Mouse (Mus musculus): Measurements from ENCODE around the gene Kif6. TPM values are rescaled to one million over a fixed set of nuclear protein-coding genes. Genes with fewer than 3 reads are reported as not detected.

Kif6 gene
- polyA plus RNA-seq, 1 experiment, result not detected

- no peaks in the 10 kb centered on the region for H3K4me1 ChIP-seq (ENCODE audit: control insufficient read depth, insufficient read depth, low read length)
- H3K27ac ChIP-seq (ENCODE audit: control insufficient read depth, insufficient read depth, low read depth, low read length, poor library complexity), result no peak overlapping the region
- 86% methylated on average over 8 of the region's 8 CpGs for WGBS
- H3K4me3 ChIP-seq (replicated peaks; ENCODE audit: control insufficient read depth, low read depth, low read length), result no peak overlapping the region
- TF ChIP-seq POLR2A (IDR thresholded peaks at IDR 0.05; ENCODE audit: borderline replicate concordance, control insufficient read depth, low read depth, low read length) (no peak), CTCF (IDR thresholded peaks at IDR 0.05; ENCODE audit: control insufficient read depth, insufficient read depth, low read length) (no peak)
Observed at GRCm38 (mm10) chr17:49732706-49733105, 117.8 kb downstream of the Kif6 start.

- no peak overlapping the region for H3K27ac ChIP-seq (ENCODE audit: control insufficient read depth, insufficient read depth, low read depth, low read length, poor library complexity)
- 75% methylated on average over 6 of the region's 6 CpGs for WGBS
- TF ChIP-seq POLR2A (IDR thresholded peaks at IDR 0.05; ENCODE audit: borderline replicate concordance, control insufficient read depth, low read depth, low read length) (no peak), CTCF (IDR thresholded peaks at IDR 0.05; ENCODE audit: control insufficient read depth, insufficient read depth, low read length) (no peak)
- H3K4me1 ChIP-seq (ENCODE audit: control insufficient read depth, insufficient read depth, low read length), result no peaks in the 10 kb centered on the region
- H3K4me3 ChIP-seq (replicated peaks; ENCODE audit: control insufficient read depth, low read depth, low read length), result no peak overlapping the region
Observed at GRCm38 (mm10) chr17:49734079-49734478, 119.1 kb downstream of the Kif6 start.

- WGBS, result 82% methylated on average over 2 of the region's 2 CpGs
- no peak overlapping the region for H3K27ac ChIP-seq (ENCODE audit: control insufficient read depth, insufficient read depth, low read depth, low read length, poor library complexity)
- no peak for TF ChIP-seq CTCF (IDR thresholded peaks at IDR 0.05; ENCODE audit: control insufficient read depth, insufficient read depth, low read length)
- no peak for TF ChIP-seq POLR2A (IDR thresholded peaks at IDR 0.05; ENCODE audit: borderline replicate concordance, control insufficient read depth, low read depth, low read length)
- H3K4me3 ChIP-seq (replicated peaks; ENCODE audit: control insufficient read depth, low read depth, low read length), result no peak overlapping the region
- no peaks in the 10 kb centered on the region for H3K4me1 ChIP-seq (ENCODE audit: control insufficient read depth, insufficient read depth, low read length)
Observed at GRCm38 (mm10) chr17:49734776-49735175, 119.8 kb downstream of the Kif6 start.

GRCm38 (mm10) chr17:49736364-49736763 lies 121.4 kb downstream of the Kif6 start:
- TF ChIP-seq CTCF (IDR thresholded peaks at IDR 0.05; ENCODE audit: control insufficient read depth, insufficient read depth, low read length), result peak; percentile 16; the same call in 1 of the 2 replicates
- no peak for TF ChIP-seq POLR2A (IDR thresholded peaks at IDR 0.05; ENCODE audit: borderline replicate concordance, control insufficient read depth, low read depth, low read length)
- WGBS, result 72% methylated on average over 3 of the region's 3 CpGs

DNA sequence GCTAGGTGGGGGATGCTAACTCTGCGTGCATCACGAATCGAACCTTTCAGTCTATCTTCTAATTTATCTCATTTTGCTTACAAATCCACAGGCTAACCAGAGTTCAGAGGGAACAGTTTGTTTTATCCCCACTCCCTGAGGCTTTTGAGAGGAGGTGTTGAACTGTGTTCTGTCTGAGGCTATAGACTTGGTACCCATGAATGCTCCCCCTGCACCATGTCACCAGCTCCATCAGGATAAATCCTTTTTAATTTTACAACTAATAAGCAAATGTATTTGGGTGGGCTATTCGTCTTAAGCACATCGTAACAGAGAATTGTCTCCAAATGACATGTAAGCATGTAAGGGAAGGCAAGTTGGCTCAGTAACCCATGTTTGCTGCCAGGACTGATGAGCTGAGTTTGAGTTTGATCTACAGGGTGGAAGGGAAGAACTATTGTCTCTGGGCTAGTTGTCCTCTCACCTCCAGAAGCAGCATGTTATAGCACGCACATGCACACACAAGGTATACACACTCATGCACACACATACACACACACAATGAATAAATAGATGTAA lies 122.4 kb downstream of the Kif6 start:
- no peak for TF ChIP-seq CTCF (IDR thresholded peaks at IDR 0.05; ENCODE audit: control insufficient read depth, insufficient read depth, low read length)
- TF ChIP-seq POLR2A (IDR thresholded peaks at IDR 0.05; ENCODE audit: borderline replicate concordance, control insufficient read depth, low read depth, low read length), result no peak
- H3K4me3 ChIP-seq (replicated peaks; ENCODE audit: control insufficient read depth, low read depth, low read length), result no peak overlapping the region
- WGBS, result 95% methylated on average over 6 of the region's 6 CpGs
- H3K27ac ChIP-seq (ENCODE audit: control insufficient read depth, insufficient read depth, low read depth, low read length, poor library complexity), result no peak overlapping the region
- H3K4me1 ChIP-seq (ENCODE audit: control insufficient read depth, insufficient read depth, low read length), result no peaks in the 10 kb centered on the region

More at GRCm38 (mm10) chr17:49736364-49736763, 121.4 kb downstream of the Kif6 start:
- Histone ChIP-seq H3K4me3 (replicated peaks; ENCODE audit: control insufficient read depth, low read depth, low read length) (no peak overlapping the region), H3K27ac (ENCODE audit: control insufficient read depth, insufficient read depth, low read depth, low read length, poor library complexity) (no peak overlapping the region), H3K4me1 (ENCODE audit: control insufficient read depth, insufficient read depth, low read length) (no peaks in the 10 kb centered on the region)

- TF ChIP-seq POLR2A (IDR thresholded peaks at IDR 0.05; ENCODE audit: borderline replicate concordance, control insufficient read depth, low read depth, low read length) (no peak), CTCF (IDR thresholded peaks at IDR 0.05; ENCODE audit: control insufficient read depth, insufficient read depth, low read length) (no peak)
- Histone ChIP-seq H3K4me1 (ENCODE audit: control insufficient read depth, insufficient read depth, low read length) (no peaks in the 10 kb centered on the region), H3K27ac (ENCODE audit: control insufficient read depth, insufficient read depth, low read depth, low read length, poor library complexity) (no peak overlapping the region), H3K4me3 (replicated peaks; ENCODE audit: control insufficient read depth, low read depth, low read length) (no peak overlapping the region)
- WGBS, result 75% methylated on average over 11 of the region's 11 CpGs
Observed at GRCm38 (mm10) chr17:49738351-49738750, 123.4 kb downstream of the Kif6 start.

GRCm38 (mm10) chr17:49739896-49740679 lies 125.2 kb downstream of the Kif6 start:
- TF ChIP-seq POLR2A (IDR thresholded peaks at IDR 0.05; ENCODE audit: borderline replicate concordance, control insufficient read depth, low read depth, low read length) (no peak), CTCF (IDR thresholded peaks at IDR 0.05; ENCODE audit: control insufficient read depth, insufficient read depth, low read length) (no peak)
- no peak overlapping the region for H3K4me3 ChIP-seq (replicated peaks; ENCODE audit: control insufficient read depth, low read depth, low read length)
- no peak overlapping the region for H3K27ac ChIP-seq (ENCODE audit: control insufficient read depth, insufficient read depth, low read depth, low read length, poor library complexity)
- no peaks in the 10 kb centered on the region for H3K4me1 ChIP-seq (ENCODE audit: control insufficient read depth, insufficient read depth, low read length)
- WGBS, result 83% methylated on average over 9 of the region's 9 CpGs

GRCm38 (mm10) chr17:49741172-49741571 lies 126.2 kb downstream of the Kif6 start:
- TF ChIP-seq POLR2A (IDR thresholded peaks at IDR 0.05; ENCODE audit: borderline replicate concordance, control insufficient read depth, low read depth, low read length) (no peak), CTCF (IDR thresholded peaks at IDR 0.05; ENCODE audit: control insufficient read depth, insufficient read depth, low read length) (no peak)
- Histone ChIP-seq H3K4me3 (replicated peaks; ENCODE audit: control insufficient read depth, low read depth, low read length) (no peak overlapping the region), H3K4me1 (ENCODE audit: control insufficient read depth, insufficient read depth, low read length) (no peaks in the 10 kb centered on the region), H3K27ac (ENCODE audit: control insufficient read depth, insufficient read depth, low read depth, low read length, poor library complexity) (no peak overlapping the region)
- 83% methylated on average over 4 of the region's 4 CpGs for WGBS

All from bone marrow, adult 2 months (tissue).